Mouse (Mus musculus) Patski (cell line): Measurements from ENCODE around the gene Sh3bgrl. TPM values are rescaled to one million over a fixed set of nuclear protein-coding genes. Genes with fewer than 3 reads are reported as not detected.
"Not testable (repeated sequence)": the region's sequence is repeated elsewhere in the genome, so short reads cannot be mapped to it uniquely, and the experiment has no call there.

Experiments
- ATAC-seq: fragments of 100-300 bp; one replicate; pipeline ENCODE4 v1.8.0; 2021
- CTCF ChIA-PET: fragments of 350-600 bp; sonication (Branson Sonifier 250); formaldehyde crosslinking; loops from one replicate; lab custom pipeline; 2022; ENCODE audit warnings: inconsistent platforms; lab: Charles Lee
- POLR2A ChIA-PET: fragments of 350-600 bp; sonication (Branson Sonifier 250); formaldehyde crosslinking; loops from one replicate; lab custom pipeline; 2022; ENCODE audit warnings: antibody characterized with exemption, inconsistent platforms; lab: Charles Lee
- DNase-seq: peaks from one replicate; pipeline ENCODE4 v3.0.0-alpha.2; 2011; ENCODE audit warnings: low read depth, low spot score
- H3K27me3 ChIP-seq: fragments of 371-371 bp; one replicate; pipeline ENCODE4 v1.5.1; 2021
- CTCF ChIP-seq: fragments of 100-300 bp; IDR thresholded peaks from one replicate; pipeline ENCODE4 v1.5.1; 2021
- in situ Hi-C: fragments of 300-500 bp; cut with MboI; formaldehyde crosslinking; loops from 3 replicates; pipeline ENCODE4 v1.11.1; 2018; ENCODE audit warnings: low pct_unique_long_range_greater_than_20kb, mixed read lengths
- polyA plus RNA-seq: library from polyadenylated mRNA; unstranded; gene quantifications from one replicate; pipeline ENCODE4 v1.2.3, GENCODE M21; 2021

Sh3bgrl gene
- 127 TPM for polyA plus RNA-seq

- peaks cover 35% of the 10 kb centered on the region for H3K27me3 ChIP-seq
- peak; percentile 96 for ATAC-seq
- TF ChIP-seq CTCF: no peak
- POLR2A ChIA-PET: no interaction called here
- CTCF ChIA-PET: no interaction called here
- in situ Hi-C loops: loop anchor here (5.0 to 25.0 kb wide), 2 partner anchors 92 to 1283 kb away; partner anchors contain the start of gene 2610002M06Rik
- DNase-seq: peak; percentile 28
These were observed at the start of gene Sh3bgrl for GRCm38 (mm10) chrX:109095245-109096242. Gene Sh3bgrl, plus strand, starts transcription at chrX:109095365.

- POLR2A ChIA-PET: no interaction called here
- ATAC-seq (no peak), DNase-seq (no peak)
- peaks cover 73% of the 10 kb centered on the region for H3K27me3 ChIP-seq
- no peak for TF ChIP-seq CTCF
- CTCF ChIA-PET: no interaction called here
- in situ Hi-C loops: no loop called here
These were observed 47.4 kb upstream of the Sh3bgrl start for GRCm38 (mm10) chrX:109047773-109048172.

- ChIA-PET POLR2A (no interaction called here), CTCF (no interaction called here)
- in situ Hi-C loops: no loop called here
- peaks cover 17% of the 10 kb centered on the region for H3K27me3 ChIP-seq
- TF ChIP-seq CTCF: no peak
- ATAC-seq (no peak), DNase-seq (no peak)
These were observed 23.4 kb upstream of the Sh3bgrl start for GRCm38 (mm10) chrX:109071719-109072118.

GRCm38 (mm10) chrX:109075716-109076115 lies 19.4 kb upstream of the Sh3bgrl start:
- ChIA-PET POLR2A (no interaction called here), CTCF (no interaction called here)
- in situ Hi-C loops: loop anchor here (25.0 kb wide), 1 partner anchor 1263 kb away; the partner anchor contains the start of gene 2610002M06Rik
- peaks cover 16% of the 10 kb centered on the region for H3K27me3 ChIP-seq
- no peak for ATAC-seq
- no peak for DNase-seq
- no peak for TF ChIP-seq CTCF

- in situ Hi-C loops: loop anchor here (25.0 kb wide), 1 partner anchor 1264 kb away; the partner anchor contains the start of gene 2610002M06Rik
- TF ChIP-seq CTCF: no peak
- no peak for DNase-seq
- peaks cover 10% of the 10 kb centered on the region for H3K27me3 ChIP-seq
- ChIA-PET POLR2A (no interaction called here), CTCF (no interaction called here)
- ATAC-seq: no peak
These were observed 18.8 kb upstream of the Sh3bgrl start for GRCm38 (mm10) chrX:109076355-109076754.

- in situ Hi-C loops: loop anchor here (25.0 kb wide), 1 partner anchor 1267 kb away; the partner anchor contains the start of gene 2610002M06Rik
- H3K27me3 ChIP-seq, CTCF ChIA-PET, DNase-seq, ATAC-seq, POLR2A ChIA-PET: not testable (repeated sequence)
These were observed 15.8 kb upstream of the Sh3bgrl start for GRCm38 (mm10) chrX:109079354-109079753.

GRCm38 (mm10) chrX:109087073-109087472 lies 8.1 kb upstream of the Sh3bgrl start:
- H3K27me3 ChIP-seq: peaks cover 2% of the 10 kb centered on the region
- ChIA-PET CTCF (no interaction called here), POLR2A (no interaction called here)
- no peak for ATAC-seq
- DNase-seq: no peak
- in situ Hi-C loops: loop anchor here (5.0 to 25.0 kb wide), 2 partner anchors 155 to 1275 kb away; partner anchors contain the start of gene 2610002M06Rik
- peak; percentile 18 for TF ChIP-seq CTCF

GRCm38 (mm10) chrX:109094800-109095199 lies 365 bp upstream of the Sh3bgrl start:
- POLR2A ChIA-PET: no interaction called here
- CTCF ChIA-PET: no interaction called here
- no peak for DNase-seq
- in situ Hi-C loops: loop anchor here (5.0 to 25.0 kb wide), 2 partner anchors 93 to 1282 kb away; partner anchors contain the start of gene 2610002M06Rik
- ATAC-seq: peak; percentile 4
- no peak for TF ChIP-seq CTCF
- peaks cover 33% of the 10 kb centered on the region for H3K27me3 ChIP-seq

GRCm38 (mm10) chrX:109098511-109098910 lies 3.3 kb downstream of the Sh3bgrl start:
- ATAC-seq: no peak
- no peak for DNase-seq
- in situ Hi-C loops: loop anchor here (5.0 to 25.0 kb wide), 2 partner anchors 89 to 1286 kb away; partner anchors contain the start of gene 2610002M06Rik
- H3K27me3 ChIP-seq: peaks cover 34% of the 10 kb centered on the region
- TF ChIP-seq CTCF: no peak
- ChIA-PET CTCF (no interaction called here), POLR2A (no interaction called here)

- CTCF ChIA-PET: no interaction called here
- TF ChIP-seq CTCF: no peak
- in situ Hi-C loops: no loop called here
- no peak for DNase-seq
- no peak for ATAC-seq
- POLR2A ChIA-PET: no interaction called here
- peaks cover 26% of the 10 kb centered on the region for H3K27me3 ChIP-seq
These were observed 5.3 kb downstream of the Sh3bgrl start for GRCm38 (mm10) chrX:109100441-109100840.
